Mouse (Mus musculus): Measurements from ENCODE around the gene Spon2.

DNA sequence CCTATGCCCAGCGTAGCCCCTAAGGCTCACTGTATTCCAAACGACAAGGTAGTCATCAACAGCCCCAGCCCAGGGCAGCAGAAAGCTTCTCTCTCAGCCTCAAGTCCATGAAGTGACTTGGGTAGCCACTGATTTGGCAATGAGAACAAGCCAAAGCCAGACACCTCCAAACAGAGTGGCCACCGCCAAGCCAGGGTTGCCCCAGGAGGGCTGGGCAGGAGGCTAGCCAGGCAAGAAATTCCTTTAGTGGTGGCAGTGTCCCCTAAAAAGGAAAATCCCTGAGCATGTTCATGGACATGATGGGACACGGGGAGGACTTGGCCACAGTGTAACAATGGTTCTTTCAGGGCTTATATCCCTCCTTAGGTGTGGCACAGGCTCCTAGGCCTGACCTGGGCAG is 1.6 kb upstream of the Spon2 start:
- TF ChIP-seq CTCF (conservative IDR thresholded peaks at IDR 0.05; ENCODE audit: insufficient read depth, insufficient read length, low read depth, low read length): no peak
- no peak for TF ChIP-seq POLR2A (IDR thresholded peaks at IDR 0.05; ENCODE audit: low read depth, low read length)

Measured in kidney, adult 2 months (tissue).